Mouse (Mus musculus) regulatory T cell (primary cell): ENCODE measurements around the gene Rap1a.
"Not testable (repeated sequence)": the region's sequence is repeated elsewhere in the genome, so short reads cannot be mapped to it uniquely, and the experiment has no call there.

Experiments used
- in situ Hi-C: fragments of 300-600 bp; cut with MboI, MseI; formaldehyde crosslinking; loops from one replicate; pipeline ENCODE4 v1.15.1; 2025; ENCODE audit warnings: high pct_unique_total_duplicates

Gene Rap1a

DNA sequence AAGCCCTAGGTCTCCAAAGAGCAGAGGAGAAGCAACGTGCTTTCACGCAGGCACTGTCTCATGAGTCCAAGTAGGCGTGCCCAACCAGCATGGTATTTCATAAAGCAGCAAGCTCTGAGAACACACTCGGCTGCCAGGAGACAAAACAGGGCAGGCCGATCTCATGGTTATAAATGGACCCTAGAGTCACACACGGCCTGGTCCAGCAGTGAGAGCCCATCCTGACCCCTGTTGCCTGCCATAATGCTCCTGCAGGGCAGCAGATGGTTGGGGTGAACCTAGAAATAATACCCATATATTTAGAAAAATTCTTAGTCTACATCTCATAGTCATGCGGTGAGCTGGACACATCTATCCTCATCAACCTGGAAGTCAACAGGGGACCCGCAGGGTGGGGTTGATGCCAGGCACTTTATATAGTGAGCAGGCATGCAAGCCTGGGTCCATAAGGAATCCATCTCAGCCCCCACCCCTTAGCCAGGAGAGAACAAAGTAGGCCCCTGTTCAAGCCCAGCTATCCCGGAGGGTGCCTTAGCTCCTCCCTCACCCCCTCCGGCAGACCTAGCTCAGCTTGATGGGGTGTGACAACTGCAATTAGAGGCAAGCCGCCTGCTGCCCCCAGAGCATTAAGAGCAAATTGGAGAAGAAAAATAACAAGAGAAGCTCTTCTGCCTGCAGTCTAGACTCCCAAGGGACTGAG, 83.1 kb downstream of the Rap1a start:
- in situ Hi-C loops = no loop called here

DNA sequence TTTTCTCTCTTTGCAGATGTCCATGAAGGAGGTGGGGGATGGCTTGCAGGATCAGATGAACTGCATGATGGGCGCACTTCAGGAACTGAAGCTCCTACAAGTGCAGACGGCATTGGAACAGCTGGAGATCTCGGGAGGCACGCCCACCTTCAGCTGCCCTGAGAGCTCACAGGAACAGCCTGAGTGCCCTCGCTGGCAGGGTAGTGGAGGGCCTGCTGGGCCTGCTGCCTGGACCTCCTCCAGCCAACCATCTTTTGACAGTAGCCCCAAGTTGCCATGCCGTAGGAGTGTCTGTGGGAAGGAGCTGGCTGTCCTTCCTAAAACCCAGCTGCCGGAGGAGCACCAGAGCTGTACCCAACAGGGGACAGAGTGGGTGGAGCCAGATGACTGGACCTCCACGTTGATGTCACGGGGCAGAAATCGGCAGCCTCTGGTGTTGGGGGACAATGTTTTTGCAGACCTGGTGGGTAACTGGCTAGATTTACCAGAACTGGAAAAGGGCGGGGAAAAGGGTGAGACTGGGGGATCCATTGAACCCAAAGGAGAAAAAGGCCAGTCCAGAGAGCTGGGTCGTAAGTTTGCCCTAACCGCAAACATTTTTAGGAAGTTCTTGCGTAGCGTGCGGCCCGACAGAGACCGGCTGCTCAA, 84.7 kb downstream of the Rap1a start:
- in situ Hi-C loops = no loop called here

DNA sequence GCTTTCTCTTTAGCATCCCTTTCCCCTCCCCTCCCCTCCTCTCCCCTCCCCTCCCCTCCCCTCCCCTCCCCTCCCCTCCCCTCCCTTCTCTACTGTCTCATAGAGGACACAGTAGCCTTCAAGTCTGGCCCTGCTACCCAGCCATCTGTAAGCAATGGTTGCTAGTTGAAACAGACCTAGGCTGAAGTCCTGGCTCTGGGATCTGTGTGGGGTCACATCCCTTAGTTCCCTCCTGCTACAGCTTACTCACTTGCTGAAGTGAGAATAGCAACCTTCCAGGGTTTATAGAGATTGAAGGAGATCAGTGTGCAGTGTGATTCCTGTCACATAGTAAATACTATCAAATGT, 86.3 kb downstream of the Rap1a start:
- in situ Hi-C loops = no loop called here

DNA sequence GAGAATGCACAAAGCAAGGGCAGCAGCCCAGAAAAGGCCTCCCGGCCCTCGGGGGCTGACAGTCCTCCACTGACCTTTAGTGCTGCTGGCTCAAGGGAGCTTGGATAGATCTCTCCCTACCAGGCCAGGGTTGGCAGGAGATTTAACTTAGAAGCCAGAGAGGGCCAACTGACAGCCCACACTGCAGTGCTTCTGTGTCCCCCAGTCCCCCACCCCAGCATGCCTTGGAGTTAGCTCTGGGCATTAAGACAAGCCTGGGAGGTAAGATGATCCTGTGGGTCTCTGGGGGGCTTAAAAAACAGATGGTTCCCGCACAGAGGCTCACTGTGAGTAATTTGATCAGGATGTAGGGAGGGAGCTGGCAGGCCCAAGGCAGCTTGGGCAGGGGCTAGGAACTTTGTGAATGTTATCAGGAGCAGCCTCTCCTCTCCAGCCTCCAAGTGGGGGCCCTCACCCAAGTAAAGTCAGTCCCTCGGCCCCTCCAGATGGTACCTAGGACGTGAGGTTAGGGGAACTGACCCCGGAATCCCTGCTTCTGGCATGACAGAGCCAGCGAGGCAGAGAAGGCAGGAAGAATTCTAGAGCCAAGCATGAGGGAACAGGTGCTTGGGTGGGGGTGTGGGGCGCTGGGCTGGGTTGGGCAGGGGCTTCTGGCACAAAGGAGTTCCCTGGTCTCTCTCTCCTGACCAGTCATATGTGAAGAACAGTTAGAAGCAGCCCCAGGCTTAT, 86.9 kb downstream of the Rap1a start:
- in situ Hi-C loops = no loop called here

DNA sequence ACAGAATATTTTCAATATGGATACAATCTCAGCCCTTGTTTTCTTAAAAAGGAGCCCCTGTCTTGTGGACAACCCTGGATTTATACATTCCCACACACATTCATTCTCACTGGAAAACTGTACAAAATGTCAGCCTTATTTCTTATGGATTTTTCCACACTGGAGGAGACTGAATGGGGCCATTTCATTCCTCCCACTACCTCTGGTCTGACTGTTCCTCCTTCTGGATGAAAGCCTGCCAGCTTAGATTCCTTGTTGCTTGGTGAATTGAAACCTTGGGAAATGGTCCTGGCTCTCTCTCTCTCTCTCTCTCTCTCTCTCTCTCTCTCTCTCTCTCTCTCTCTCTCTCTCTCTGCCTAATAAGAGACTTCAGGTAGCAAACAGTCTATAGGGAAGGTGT, 88.3 kb downstream of the Rap1a start:
- in situ Hi-C loops = no loop called here

DNA sequence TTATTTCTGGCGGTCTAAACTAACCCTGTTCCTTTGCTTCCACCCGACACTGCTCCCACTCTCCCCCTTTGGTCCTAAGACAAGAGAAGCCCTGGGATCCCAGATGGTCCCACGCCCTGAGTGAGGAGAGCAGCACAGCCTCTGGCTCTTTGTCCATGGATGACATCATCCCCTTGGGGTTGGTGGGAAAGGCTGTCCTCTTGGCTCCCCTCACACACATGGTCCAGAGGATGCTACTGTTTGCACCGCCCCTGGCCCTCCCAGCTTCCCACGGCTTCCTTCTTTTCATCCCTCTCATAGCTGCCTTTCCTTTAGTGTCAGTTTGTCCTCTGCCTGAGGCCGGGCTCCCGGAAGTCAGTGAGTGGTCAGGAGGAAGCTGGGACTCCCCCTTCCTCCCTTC, 89.4 kb downstream of the Rap1a start:
- in situ Hi-C loops = no loop called here

DNA sequence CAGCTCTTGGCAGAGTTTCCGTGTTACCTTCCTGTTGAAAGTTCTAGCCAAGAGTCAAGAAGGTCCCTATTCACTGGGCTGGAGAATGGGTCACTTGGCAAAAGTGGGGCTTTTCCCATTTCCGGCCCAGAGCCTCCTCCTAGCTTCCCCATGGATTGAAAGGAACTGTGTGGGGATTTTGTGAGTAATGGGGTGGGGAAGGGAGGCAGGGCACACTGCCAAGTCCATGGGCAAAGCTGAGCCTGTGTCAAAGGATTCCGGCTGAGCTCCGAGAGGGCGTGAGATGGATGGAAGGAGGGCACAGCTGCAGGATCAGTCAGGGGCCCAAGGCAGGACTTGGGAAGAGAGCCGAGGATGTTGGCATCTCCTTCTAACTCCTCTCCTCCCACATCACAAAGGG, 90.9 kb downstream of the Rap1a start:
- in situ Hi-C loops = no loop called here

DNA sequence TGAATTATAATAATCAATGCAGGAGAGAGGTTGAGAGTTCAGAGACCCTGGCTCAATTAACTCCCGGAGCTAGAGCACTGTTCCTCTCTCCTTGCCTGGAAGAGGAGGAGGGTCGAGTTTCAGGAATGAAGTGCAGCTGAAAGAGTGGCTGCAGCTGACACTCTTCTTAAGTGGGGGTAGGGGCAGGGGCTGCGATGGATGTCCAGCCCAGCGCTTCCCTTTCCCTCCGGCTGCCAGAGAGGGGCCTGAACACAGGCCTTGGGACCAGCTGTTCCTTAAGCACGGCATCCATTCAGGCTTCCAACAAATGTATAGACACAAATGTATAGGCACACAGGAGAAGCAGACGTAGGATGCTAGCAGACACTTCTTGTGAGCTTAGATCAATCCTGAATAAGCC, 93.5 kb downstream of the Rap1a start:
- in situ Hi-C loops = no loop called here

DNA sequence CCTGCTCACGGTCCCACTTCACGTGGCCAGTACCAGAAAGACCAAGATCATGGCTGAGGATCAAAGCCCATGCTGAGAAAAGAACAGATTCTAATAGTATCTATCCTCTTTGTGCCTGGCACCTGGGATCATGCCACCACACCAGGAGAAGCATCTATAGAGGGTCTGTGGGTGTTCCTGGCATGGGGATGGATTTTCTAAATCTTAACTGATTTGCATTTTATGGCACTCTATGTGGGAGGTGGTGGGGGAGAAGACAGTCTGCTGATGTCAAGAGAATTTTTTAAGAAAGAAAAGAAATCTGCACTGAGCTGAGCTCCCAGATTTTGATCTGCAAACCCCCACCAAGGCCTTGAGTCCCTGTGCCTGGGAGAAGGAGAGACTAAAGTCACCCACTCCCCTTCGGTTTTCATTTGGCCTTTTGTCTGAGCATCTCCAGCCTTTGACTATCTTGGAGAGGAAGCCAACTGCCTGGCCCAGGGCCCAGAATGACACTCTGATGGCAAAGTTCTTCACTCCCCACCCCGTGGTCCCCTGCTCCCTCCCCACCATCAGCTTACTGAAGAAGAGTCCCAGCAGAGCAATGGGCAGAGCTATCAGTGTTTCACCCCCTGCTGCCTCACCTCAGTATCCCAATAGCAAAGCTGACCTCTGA, 94.6 kb downstream of the Rap1a start:
- in situ Hi-C loops = no loop called here

DNA sequence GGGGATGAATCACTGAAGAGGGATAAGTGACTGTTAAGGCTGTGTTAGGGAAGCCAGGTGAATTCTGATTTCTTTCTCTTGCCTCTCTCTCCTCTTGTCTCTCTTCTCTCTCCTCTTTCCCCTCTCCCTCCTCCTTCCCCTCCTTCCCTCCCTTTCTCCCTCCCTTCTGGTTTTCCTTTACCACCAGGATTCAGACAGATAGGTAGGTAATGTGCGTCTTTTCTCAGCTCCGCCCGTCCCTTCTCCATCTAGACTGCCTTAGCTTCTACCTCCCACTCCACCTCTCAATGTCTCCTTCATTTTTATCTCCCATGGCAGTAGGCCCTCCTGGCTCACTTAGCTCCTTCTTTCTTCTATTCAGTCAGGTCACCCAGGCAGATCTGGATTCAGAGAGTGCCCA, 95.6 kb downstream of the Rap1a start:
- in situ Hi-C loops = no loop called here

DNA sequence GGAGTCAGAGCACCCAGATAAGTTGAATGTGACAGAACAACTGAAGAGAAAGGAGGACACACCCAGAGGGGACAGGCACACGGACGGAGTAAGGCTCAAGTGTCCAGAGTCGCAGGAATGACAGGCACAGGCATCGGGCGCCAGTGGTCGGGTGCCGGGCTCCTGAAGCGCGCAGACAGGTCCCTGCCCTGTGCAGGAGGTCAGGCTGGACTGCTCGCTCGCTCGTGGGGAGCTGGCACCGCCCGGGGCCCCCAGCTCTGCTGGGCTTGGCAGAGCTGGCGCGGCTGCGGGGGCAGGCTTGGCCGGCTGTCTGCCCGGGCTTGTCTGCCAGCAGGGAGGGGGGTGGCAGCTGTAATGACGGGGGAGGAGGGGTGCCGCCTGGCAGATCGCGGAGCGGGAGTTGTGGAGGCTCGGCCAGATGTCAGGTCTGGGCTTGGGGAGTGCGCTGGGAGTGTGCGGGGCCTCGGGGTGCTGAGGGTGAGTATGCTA, 96.0 kb downstream of the Rap1a start:
- in situ Hi-C loops = no loop called here

DNA sequence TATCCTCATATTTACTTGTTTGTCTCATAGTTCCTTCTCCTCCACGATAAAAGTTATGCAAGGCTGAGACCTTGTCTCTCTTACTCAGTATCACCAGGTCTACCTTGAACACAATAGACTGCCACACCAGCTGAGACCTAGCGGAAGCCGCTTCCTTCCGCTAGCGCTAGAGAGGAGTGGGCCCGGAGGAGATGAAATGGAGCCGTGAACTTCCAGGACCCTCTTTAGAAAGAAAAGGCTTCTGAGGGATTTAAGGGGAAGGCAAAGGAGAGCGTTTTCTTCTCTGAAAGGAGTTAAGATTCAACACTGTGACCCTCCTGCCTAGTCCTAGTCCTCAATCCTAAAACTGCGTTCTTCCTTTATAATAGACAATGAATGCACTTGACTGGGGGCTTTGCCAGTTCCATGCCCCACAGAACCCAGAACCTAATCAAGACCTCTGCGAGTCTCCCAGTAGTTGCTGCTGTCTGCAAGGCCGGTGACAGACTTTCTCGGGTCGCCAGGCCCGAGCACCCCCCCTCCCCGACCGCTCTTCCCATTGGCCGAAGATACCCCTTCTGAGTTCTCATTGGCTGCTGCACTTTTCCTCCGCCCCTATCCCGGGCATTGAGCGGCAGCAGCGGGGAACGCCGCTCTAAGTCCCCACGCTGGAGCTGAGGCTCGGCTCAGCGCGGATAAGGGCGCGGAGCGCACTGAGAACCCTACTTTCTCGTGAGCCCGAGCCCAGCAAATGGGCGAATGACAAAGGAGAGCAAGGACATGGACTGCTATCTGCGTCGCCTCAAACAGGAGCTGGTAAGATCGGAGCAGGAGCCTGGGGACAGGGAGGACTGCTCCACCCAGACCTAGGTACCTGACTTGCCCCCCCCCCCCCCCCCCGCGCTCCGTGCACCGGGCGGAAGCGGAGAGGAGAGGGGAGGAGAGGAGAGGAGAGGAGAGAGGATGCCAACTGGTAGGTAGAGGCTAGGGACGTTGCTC, 96.8 kb downstream of the Rap1a start, which contains the start of gene Inka2:
TSS of gene Inka2 (plus strand) at position 569 of the 978 bp plus-strand sequence.
- in situ Hi-C loops = no loop called here

DNA sequence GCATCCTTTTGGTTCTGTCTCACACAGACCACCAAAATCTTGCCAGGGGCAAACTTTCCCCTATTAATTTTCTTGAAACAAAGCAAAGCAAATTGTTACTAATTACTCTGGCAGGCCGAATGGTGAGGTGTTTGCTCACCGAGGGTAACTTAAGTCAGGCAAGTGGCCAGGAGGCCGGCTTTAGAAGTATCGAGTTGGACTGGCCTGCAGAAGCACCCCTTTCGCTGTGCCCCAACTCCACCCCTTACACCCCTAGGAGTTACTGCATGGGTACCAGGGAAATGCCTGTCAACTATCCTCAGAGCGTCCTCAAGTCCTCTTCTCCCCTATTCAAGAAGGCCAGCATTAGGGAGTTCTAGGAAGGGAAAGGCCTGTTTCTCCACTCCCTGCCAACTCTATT, 97.6 kb downstream of the Rap1a start:
- in situ Hi-C loops = no loop called here

DNA sequence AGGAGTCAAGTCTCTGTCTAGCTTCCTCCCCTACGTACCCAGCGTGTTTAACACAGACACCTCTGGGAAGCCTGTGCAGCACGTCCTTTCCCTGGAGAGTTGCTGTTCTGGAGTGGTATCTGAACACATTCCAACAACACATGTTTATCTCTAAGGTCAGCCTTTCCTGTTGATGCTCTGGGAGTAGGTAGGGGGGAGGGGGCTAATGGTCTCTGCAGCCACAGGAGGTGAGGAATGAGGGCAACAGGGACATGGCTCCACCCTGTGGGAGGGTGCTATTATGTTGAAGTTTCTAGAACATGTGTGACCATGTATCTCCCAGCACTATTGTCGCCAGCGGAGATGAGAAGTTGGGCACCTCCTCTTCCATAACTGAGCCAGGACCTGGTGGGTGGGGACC, 99.7 kb downstream of the Rap1a start:
- in situ Hi-C loops = no loop called here

DNA sequence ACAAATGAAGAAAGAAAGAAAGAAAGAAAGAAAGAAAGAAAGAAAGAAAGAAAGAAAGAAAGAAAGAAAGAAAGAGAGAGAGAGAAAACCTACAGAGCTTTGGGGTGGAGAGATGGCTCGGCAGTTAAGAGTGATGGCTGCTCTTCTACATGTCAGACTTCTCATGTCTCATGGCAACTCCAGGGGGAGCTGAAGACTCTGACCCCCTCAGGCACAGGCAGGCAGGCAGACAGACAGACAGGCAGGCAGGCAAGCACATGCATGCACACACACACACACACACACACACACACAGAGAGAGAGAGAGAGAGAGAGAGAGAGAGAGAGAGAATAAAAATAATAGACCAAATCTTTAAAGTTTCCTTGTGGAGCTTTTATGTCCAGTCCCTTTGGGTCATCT, 100.3 kb downstream of the Rap1a start:
- in situ Hi-C loops = not testable (repeated sequence)

DNA sequence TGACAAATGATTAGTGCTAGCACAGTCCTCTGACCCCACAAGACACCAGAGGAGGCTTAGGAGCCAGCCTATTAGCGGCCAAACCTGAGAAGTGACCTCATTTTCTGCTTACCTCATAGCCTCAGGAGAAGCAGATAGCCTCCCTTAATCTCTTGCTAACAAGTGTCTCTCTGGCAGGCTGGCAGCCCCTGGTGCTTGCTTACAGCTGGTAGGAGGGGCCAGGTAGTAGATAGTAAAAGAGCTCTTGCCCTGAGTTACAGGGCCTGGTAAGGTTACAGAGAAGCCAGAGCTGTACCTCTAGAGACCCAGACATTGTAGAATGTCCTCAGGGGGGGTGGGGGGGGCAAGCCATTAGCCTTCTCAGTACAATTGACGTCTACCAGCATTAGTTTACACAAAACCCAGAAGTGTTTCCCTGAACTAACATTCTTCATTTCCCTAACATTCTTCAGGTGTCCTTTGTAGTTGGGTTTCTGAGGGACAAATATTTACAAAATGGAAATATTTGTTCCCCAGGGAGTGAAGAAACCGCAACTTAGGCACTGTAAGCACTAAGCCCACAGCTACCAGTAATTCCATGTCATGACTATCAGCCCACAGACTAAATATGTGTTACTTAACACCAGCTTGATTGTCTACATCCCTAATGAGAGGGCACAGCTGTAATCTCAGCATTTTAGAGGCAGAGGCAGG, 101.7 kb downstream of the Rap1a start:
- in situ Hi-C loops = loop anchor here (25.0 kb wide), 1 partner anchor 788 kb away; the partner anchor contains the start of gene Dennd2d

DNA sequence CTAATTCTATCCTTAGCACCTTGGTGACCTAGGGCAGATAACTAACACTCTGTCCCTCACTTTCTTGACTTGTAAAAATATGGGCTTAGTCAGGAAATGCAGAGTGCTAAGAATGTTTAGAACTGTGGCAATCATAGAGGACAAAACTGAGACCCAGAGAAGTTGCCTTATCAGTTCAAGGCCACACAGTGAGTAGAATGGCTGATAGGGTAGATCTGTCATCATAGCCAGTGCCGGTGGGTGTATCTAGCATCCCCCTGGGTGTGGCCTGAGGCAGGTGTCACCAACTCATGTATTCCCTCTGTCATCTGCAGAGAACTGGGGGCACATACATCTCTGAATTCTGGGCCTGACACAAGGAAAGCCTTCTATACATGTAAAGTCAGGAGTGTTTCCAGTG, 102.8 kb downstream of the Rap1a start:
- in situ Hi-C loops = loop anchor here (25.0 kb wide), 1 partner anchor 789 kb away; the partner anchor contains the start of gene Dennd2d

DNA sequence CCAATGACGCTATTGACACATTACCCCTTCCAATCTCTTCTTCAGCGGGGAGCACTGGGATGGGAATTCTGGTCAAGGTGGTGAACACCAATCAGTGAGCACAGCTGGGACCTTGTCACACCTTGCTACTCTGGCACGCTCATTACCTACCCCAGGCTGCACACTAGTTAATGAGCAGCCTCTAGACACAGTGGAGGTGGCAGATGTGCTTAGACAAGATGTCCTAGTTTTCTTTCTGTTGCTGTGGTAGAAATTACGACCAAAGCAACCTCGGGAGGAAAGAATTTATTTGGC, 104.0 kb downstream of the Rap1a start:
- in situ Hi-C loops = loop anchor here (25.0 kb wide), 1 partner anchor 790 kb away; the partner anchor contains the start of gene Dennd2d

DNA sequence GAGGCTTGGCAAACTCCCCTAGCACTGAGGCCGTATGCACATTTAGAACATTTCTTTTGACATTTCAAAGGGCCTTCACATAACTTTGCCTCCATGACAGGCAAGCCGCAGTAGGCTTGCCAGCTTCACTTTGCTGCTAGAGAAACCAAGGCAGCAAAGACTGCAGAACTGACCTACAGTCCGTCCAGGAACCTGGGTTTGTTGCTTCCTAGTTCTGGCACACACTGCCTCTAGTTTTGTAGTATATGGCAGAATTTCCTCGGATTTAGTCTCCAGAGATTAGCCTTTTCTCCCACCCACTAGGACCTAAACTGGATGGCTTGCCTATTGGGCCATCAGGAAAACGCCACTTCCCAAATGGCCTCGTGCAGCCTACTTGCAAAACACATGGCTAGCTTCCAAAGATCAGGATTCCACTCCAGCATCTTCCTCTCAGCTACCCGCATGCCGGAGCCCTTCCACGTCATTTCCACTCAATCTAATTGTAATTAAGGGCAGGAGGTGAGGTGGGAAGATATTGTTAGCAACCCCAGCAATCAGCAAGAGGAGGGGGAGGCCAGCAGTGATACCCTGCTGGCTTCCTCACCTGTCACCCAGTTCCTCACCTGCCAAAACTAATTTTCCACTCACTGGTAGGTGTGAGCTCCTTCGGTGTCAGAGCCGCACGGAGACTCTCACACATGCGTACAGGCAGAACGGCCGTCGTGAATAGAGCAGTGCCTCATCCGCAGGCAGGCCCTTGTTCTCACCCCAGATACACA, 104.6 kb downstream of the Rap1a start:
- in situ Hi-C loops = loop anchor here (25.0 kb wide), 1 partner anchor 791 kb away; the partner anchor contains the start of gene Dennd2d
